Mouse (Mus musculus) adipocyte (in vitro differentiated cells): ENCODE data around the gene Slc25a5.
A peak's percentile ranks its signal among the peaks of the same experiment; 100 is the strongest.
"Not testable (repeated sequence)": the region's sequence is repeated elsewhere in the genome, so short reads cannot be mapped to it uniquely, and the experiment has no call there.

Source experiments
- DNase-seq: peaks from one replicate; pipeline ENCODE4 v3.0.0-alpha.2; 2016; ENCODE audit warnings: low spot score

The Slc25a5 gene

DNA sequence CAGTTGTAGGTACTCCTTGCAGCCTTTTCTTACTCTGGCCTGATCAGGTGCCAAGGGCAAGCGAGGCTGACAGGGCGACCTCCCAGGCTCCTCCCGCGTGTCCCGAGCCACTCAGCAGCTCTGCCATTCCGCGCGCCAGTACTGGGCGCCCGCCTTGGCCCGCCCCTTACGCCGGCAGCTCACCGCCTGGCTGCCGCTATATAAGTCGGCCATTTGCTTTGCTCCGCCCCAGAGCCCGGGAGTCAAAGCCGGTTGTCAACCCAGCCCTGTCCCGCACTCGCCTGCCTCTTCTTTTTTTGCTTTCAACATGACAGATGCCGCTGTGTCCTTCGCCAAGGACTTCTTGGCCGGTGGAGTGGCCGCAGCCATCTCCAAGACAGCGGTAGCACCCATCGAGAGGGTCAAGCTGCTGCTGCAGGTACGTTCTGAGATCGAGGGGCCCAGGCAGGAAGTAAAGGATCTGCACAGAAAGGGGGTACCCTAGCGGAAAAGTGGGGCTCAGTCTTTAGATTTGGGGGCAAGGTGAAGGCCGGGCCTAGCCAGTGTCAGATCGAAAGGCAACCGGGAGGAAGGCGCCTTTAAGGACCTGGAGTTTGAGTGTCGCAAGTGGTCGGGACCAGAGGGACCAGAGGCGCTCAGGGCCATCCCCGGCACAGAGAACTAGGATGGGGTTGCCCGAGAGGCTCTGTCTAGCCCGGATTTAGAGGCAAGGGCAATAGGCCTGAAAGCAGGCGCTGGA, at the start of gene Slc25a5:
Slc25a5 (plus strand) TSS at position 228 of the 739 bp plus-strand sequence.
- peak; percentile 85 for DNase-seq

GRCm38 (mm10) chrX:36746789-36747188, 48.7 kb upstream of the Slc25a5 start:
- no peak for DNase-seq

DNA sequence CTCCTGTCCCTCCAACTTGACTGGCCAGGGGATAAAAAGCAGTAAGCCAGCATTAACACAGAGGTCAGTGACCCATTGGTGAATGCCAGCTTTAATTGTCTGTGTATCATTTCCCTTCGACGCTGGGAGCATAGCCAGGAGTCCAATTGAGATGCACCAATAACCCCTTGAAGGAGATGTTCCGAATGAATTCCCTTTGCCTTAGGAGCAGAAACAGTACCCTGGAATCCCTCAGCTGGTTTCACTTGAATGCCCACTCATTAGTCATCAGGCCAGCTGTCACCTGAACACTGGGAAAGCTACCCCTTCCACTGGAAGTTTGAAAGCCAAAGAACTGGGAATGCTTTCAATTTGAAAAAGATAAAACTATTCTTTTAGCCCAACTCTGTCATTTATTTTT, 46.9 kb upstream of the Slc25a5 start:
- peak; percentile 6 for DNase-seq

DNA sequence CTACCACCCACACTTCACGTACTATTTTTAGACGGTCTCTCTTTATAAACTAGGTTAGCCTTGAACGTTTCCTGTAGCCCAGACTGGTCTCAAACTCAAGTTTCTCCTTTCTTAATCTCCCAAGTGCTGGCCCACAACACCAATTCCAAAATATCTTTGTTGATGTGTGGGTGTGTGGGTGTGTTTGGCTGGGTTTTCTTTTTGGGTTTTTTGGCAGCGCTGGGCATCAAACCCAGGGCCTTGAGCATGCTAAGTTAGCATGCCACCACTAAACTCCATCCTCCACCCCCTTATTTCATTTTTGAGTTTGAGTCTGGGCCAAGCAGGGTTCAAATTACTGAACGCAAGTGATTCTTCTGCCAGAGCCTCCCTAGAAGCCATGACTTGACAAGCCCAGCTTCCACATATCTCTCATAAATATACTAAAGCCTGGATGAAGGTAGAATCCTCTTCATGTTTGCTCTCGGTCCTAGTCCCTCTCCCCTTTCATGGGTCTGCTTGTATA, 46.1 kb upstream of the Slc25a5 start:
- DNase-seq, result no peak

GRCm38 (mm10) chrX:36750591-36750990, 44.9 kb upstream of the Slc25a5 start:
- no peak for DNase-seq

DNA sequence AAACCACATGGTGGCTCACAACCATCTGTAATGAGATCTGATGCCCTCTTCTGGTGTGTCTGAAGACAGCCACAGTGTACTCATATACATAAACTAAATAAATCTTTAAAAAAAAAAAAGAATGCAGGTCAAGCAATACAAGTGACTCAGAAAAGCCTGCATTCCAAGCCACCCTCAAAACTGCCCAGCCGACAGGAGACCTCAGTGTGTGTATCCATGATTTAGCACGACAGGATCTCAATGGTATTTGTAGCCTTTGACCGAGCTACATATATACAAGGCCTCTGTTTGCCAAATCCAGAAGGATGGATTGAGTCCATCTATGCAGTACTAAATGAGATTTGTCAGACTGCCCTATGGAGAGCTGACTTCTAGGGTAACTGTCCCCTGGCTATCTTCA, 42.9 kb upstream of the Slc25a5 start:
- DNase-seq, result no peak

DNA sequence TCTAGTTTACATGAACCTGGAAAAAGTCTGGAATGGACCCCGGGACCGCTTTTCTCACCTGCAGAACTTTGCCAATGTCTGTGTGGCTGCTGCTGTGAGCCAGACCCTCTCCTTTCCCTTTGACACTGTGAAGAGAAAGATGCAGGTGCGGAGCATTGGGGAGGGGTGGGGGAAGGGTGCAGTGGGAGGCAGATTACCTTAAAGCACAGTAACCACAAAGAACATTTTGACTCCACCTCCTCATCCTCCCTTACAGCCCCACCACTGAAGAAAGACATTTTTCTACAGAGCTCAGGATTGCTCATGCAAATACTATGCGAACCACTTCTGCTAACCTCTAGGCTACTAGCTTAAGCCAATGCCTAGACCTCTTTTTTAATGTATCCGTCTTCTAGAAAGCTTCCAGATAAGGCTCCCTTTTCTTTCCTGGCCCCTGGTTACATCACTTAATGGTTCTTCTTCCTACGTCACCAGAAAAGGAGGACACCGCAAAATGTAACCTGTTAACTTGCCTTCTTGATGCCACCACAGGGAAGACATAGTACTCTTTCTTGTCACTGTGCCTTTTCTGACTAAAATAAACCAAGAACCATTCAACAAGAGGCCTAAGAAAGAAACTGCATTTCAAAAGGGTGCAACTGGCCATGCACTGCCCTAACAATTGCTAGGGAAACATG, 37.5 kb upstream of the Slc25a5 start:
- no peak for DNase-seq

- peak; percentile 14 for DNase-seq
Measured at GRCm38 (mm10) chrX:36758566-36758965, 36.9 kb upstream of the Slc25a5 start.

GRCm38 (mm10) chrX:36760946-36761635, 34.4 kb upstream of the Slc25a5 start:
- DNase-seq, result peak; percentile 83

DNA sequence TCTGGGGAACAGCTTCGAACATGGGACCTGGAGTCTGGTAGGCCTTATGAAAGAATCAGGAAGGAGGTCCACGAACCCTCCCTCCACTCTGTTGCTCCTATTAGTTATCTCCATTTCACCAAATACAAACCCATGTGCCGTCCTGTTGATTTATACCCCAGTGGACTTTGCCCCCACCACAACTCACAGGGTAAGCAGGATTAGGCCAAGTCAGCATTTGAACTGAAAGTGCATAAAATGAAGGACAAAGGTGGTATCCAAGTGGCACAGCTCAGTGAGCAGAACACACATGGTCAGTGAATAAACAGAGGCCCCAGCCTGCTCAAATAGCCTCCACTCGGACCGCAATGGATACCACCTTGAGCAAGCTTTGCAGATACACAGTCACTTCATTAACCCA, 33.2 kb upstream of the Slc25a5 start:
- DNase-seq, result no peak

GRCm38 (mm10) chrX:36762894-36763293, 32.6 kb upstream of the Slc25a5 start:
- peak; percentile 20 for DNase-seq

DNA sequence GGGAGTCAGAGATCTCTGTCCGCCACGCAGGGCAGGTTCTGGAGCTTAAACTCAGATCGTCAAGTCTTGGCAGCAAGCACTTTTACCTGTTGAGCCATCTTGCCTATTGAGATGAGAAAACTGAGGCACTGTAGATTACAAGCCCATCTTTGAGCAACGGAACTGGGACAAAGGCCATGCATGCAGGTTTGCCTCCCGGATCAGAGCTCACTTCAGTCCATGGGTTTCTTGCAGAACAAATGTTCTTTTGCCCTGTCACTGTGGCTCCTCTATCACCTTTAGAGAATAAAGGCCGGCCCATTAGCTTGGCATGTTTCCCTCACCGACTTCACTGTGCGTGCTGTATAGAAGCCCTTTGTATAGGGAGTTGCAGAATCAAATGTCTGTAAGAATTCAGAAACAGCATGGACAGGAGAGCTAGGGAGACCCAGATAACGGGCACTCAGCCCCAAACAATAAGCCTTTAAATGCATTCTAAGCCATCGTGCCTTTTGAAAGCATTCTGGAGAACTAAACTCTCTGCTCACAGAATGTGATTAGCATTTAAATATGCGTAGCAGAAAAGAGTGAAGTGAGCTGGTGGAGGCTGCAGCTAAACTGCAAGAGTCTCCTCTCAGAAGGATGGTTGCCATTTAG, 32.0 kb upstream of the Slc25a5 start:
- no peak for DNase-seq

DNA sequence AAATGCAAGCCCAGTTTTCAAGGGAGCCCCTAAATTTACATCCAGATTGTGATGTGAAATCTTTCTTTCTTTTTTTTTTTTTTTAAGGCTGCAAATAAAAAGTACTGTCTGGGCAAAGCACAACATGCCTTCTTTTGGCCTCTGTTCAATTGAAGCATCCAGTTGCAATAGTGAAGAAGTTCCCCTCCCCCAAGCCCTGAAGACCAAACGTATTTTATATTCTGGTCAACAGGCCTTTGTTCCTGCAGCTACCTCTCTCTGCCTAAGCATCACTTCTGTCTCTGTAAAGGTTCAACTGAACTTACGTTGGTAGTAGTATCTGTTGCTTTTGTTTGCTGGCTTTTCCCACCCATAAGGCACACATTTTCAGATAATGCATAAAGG, 31.5 kb upstream of the Slc25a5 start:
- peak; percentile 6 for DNase-seq

GRCm38 (mm10) chrX:36767386-36767785, 28.1 kb upstream of the Slc25a5 start:
- DNase-seq, result peak; percentile 44

DNA sequence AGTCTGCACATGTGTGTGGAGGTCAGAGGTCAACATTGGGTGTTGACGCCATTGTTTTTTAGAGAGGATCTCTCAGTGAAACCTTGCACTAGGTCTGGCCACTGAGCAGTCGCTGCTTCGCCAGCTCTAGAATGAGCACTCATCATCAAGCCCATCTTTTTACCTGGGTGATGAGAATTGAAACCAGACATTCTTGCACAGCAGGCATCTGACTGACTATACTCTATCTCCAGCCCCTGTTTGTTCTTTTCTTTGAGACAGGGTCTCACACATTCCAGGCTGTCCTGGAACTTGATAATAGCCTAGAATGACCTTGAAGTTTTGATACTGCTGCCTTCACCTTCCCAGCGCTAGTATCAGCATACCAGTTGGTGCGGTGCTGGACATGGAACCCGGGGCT, 22.9 kb upstream of the Slc25a5 start:
- no peak for DNase-seq

DNA sequence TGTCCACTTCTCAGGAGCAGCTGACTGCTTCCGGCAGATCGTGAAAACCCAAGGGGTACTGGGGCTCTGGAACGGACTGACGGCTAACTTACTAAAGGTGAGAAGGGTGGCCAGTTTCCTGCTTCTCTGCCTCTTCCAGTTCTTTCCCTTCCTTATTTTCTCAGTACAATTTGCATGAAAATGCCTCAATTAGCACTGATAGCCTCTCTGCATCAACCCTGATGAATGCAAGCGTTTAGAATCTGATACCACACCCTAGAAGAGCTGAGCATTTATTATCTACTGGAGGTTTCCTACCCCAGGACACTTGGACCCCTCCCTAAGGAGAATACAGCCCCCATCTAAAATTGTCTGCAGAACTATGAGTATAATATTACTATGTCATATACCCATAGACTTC, 19.9 kb upstream of the Slc25a5 start:
- DNase-seq, result no peak

GRCm38 (mm10) chrX:36777694-36778093, 17.8 kb upstream of the Slc25a5 start:
- DNase-seq, result no peak

- no peak for DNase-seq
Measured at GRCm38 (mm10) chrX:36789360-36789759, 6.1 kb upstream of the Slc25a5 start.

DNA sequence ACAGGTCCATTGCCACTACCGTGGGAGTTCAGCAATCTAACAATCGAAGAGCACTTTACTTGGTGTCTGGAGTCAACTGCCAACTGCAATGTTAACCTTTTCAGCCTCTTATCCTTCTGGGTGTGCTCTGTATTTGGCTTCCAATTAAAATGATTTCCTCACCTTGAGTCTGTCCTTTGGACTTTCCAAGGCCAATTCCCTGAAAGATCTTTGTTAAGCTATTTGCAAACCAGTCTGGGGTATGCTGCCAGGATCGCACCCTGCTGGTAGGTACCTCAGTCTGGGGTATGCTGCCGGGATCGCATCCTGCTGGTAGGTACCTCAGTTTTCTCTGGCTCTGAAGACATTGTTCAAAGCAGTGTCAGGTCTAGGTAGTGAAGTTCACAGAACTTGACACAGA, 880 bp upstream of the Slc25a5 start:
- DNase-seq, result no peak

DNA sequence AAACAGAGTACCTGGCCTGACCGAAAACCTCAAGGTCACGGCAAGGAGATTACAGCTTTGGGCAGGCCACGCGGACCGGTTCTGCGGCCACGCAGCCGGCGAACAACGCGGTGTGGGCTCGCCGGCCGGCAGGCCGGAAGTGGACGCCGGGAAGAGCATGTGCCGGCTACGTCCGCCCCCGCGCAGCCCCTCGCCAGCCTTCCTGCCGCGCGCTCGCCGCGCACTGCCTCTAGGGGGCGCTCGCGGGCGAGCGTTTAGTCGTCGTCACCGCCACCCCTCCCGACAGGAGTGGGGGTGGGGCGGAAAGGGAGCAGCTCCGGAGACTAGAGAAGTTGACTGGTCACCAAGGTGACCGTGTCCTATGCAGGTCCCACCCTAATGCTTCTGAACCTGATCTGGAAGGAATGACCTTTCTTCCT, 721 bp downstream of the Slc25a5 start:
- DNase-seq, result peak; percentile 84

DNA sequence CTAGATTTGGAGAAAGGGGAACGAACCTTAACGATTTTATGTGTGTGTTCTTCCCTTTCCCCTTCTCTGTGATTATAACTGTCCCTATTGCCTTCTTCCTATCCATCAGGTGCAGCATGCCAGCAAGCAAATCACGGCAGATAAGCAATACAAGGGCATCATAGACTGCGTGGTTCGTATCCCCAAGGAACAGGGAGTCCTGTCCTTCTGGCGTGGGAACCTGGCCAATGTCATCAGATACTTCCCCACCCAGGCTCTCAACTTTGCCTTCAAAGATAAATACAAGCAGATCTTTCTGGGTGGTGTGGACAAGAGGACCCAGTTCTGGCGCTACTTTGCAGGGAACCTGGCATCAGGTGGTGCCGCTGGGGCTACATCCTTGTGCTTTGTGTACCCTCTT, 1.3 kb downstream of the Slc25a5 start:
- DNase-seq, result not testable (repeated sequence)

- no peak for DNase-seq
Measured at GRCm38 (mm10) chrX:36799131-36799879, 3.9 kb downstream of the Slc25a5 start.
